Mouse (Mus musculus): ENCODE measurements around the gene Vtcn1. TPM values are rescaled to one million over a fixed set of nuclear protein-coding genes. Genes with fewer than 3 reads are reported as not detected.

Vtcn1 gene
- polyA plus RNA-seq, 1 experiment: not detected

GRCm38 (mm10) chr3:100861307-100862303, 36.3 kb downstream of the Vtcn1 start:
- H3K27ac ChIP-seq (ENCODE audit: control insufficient read depth, insufficient read depth, low read depth, low read length, poor library complexity): no peak overlapping the region
- no peak overlapping the region for H3K4me3 ChIP-seq (replicated peaks; ENCODE audit: control insufficient read depth, low read depth, low read length)
- 84% methylated on average over 23 of the region's 23 CpGs for WGBS
- TF ChIP-seq CTCF (IDR thresholded peaks at IDR 0.05; ENCODE audit: control insufficient read depth, insufficient read depth, low read length) (no peak), POLR2A (IDR thresholded peaks at IDR 0.05; ENCODE audit: borderline replicate concordance, control insufficient read depth, low read depth, low read length) (no peak)
- no peaks in the 10 kb centered on the region for H3K4me1 ChIP-seq (ENCODE audit: control insufficient read depth, insufficient read depth, low read length)

- Histone ChIP-seq H3K4me3 (replicated peaks; ENCODE audit: control insufficient read depth, low read depth, low read length) (no peak overlapping the region), H3K27ac (ENCODE audit: control insufficient read depth, insufficient read depth, low read depth, low read length, poor library complexity) (no peak overlapping the region), H3K4me1 (ENCODE audit: control insufficient read depth, insufficient read depth, low read length) (no peaks in the 10 kb centered on the region)
- no peak for TF ChIP-seq POLR2A (IDR thresholded peaks at IDR 0.05; ENCODE audit: borderline replicate concordance, control insufficient read depth, low read depth, low read length)
- TF ChIP-seq CTCF (IDR thresholded peaks at IDR 0.05; ENCODE audit: control insufficient read depth, insufficient read depth, low read length): no peak
- 86% methylated on average over 5 of the region's 5 CpGs for WGBS
Measured at GRCm38 (mm10) chr3:100866946-100867345, 41.7 kb downstream of the Vtcn1 start.

DNA sequence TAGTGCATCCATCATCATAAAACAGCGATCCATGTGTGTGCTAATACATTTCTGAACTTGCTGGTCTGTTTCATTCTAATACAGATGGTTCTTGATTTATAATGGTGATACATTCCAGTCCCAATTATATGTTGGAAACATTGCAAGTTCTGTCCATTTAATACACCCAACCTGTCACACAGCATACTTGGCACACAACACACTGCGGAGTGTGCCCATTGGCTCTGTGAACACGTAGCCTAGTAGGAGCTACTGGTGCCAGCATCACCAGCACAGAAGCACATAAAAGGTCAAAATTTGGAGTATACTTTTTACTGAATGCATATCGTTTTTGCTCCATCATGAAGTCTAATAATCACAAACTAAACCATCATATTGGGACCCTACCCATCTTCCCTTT, 51.8 kb downstream of the Vtcn1 start:
- no peak overlapping the region for H3K4me3 ChIP-seq (replicated peaks; ENCODE audit: control insufficient read depth, low read depth, low read length)
- no peak overlapping the region for H3K27ac ChIP-seq (ENCODE audit: control insufficient read depth, insufficient read depth, low read depth, low read length, poor library complexity)
- WGBS: 83% methylated on average over 4 of the region's 4 CpGs
- TF ChIP-seq CTCF (IDR thresholded peaks at IDR 0.05; ENCODE audit: control insufficient read depth, insufficient read depth, low read length) (no peak), POLR2A (IDR thresholded peaks at IDR 0.05; ENCODE audit: borderline replicate concordance, control insufficient read depth, low read depth, low read length) (no peak)
- no peaks in the 10 kb centered on the region for H3K4me1 ChIP-seq (ENCODE audit: control insufficient read depth, insufficient read depth, low read length)

GRCm38 (mm10) chr3:100881403-100881802, 56.1 kb downstream of the Vtcn1 start:
- TF ChIP-seq POLR2A (IDR thresholded peaks at IDR 0.05; ENCODE audit: borderline replicate concordance, control insufficient read depth, low read depth, low read length): no peak
- no peak for TF ChIP-seq CTCF (IDR thresholded peaks at IDR 0.05; ENCODE audit: control insufficient read depth, insufficient read depth, low read length)
- H3K4me3 ChIP-seq (replicated peaks; ENCODE audit: control insufficient read depth, low read depth, low read length): no peak overlapping the region
- H3K4me1 ChIP-seq (ENCODE audit: control insufficient read depth, insufficient read depth, low read length): no peaks in the 10 kb centered on the region
- WGBS: 82% methylated on average over 6 of the region's 6 CpGs
- no peak overlapping the region for H3K27ac ChIP-seq (ENCODE audit: control insufficient read depth, insufficient read depth, low read depth, low read length, poor library complexity)

DNA sequence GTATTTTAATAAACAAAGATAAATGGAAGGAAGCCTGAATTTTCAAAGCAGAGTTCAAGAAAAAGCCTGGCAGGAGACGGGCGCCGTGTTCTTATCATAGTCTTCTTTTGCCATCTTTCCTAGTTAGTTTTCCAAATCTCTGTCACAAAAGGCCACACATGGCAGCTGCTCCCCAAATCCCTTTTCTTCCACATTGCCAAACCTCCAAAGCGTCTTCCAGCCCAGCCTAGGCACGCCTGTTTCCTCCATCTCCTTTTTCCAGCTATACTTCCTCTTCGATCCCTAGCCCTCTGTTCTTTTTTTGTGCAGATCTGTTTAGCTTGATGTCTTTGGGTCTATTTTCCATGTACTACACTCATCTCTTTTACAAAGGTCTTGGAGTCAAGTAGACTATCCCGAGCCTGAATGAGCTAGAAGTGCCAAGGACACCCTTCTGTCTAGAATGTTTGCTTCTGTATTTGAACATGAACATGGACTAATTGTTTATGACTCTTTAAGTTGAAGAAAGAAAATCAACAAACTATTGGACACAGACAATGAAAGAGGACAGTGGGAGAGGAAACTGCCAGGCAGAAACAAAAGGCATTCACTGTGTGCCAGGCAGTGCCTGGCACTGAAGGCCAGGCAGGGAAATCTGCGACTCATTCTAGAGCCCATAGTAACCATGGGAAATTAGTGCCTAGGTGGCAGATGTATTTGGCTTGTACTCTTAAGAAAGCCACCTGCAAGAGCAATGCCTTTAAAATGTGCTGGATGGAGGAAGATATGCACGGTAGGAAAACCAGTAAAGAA, 56.8 kb downstream of the Vtcn1 start:
- Histone ChIP-seq H3K4me1 (ENCODE audit: control insufficient read depth, insufficient read depth, low read length) (no peaks in the 10 kb centered on the region), H3K27ac (ENCODE audit: control insufficient read depth, insufficient read depth, low read depth, low read length, poor library complexity) (no peak overlapping the region), H3K4me3 (replicated peaks; ENCODE audit: control insufficient read depth, low read depth, low read length) (no peak overlapping the region)
- 83% methylated on average over 9 of the region's 9 CpGs for WGBS
- TF ChIP-seq POLR2A (IDR thresholded peaks at IDR 0.05; ENCODE audit: borderline replicate concordance, control insufficient read depth, low read depth, low read length) (no peak), CTCF (IDR thresholded peaks at IDR 0.05; ENCODE audit: control insufficient read depth, insufficient read depth, low read length) (no peak)

GRCm38 (mm10) chr3:100889234-100889633, 64.0 kb downstream of the Vtcn1 start:
- Histone ChIP-seq H3K4me3 (replicated peaks; ENCODE audit: control insufficient read depth, low read depth, low read length) (no peak overlapping the region), H3K27ac (ENCODE audit: control insufficient read depth, insufficient read depth, low read depth, low read length, poor library complexity) (no peak overlapping the region), H3K4me1 (ENCODE audit: control insufficient read depth, insufficient read depth, low read length) (no peaks in the 10 kb centered on the region)
- TF ChIP-seq CTCF (IDR thresholded peaks at IDR 0.05; ENCODE audit: control insufficient read depth, insufficient read depth, low read length) (no peak), POLR2A (IDR thresholded peaks at IDR 0.05; ENCODE audit: borderline replicate concordance, control insufficient read depth, low read depth, low read length) (no peak)
- 91% methylated on average over 1 of the region's 1 CpGs for WGBS

DNA sequence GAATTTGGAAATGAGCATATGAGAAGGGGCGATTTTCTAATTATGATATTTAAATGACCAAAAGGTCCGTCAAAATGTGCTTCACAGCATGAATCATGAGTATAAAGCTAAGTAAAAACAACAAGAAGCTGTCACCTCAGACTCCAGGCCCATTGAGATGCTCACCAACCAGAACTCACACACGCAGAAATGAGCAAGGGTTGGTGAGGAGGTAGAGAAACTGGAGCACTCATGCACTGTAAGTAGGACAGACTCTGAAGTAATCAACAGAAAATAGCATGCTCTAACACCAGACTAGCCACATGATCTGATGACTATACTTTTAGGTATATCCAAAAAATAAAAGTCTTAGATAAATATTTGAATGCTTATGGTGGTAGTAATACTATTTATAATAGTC, 65.1 kb downstream of the Vtcn1 start:
- 86% methylated on average over 3 of the region's 3 CpGs for WGBS
- Histone ChIP-seq H3K27ac (ENCODE audit: control insufficient read depth, insufficient read depth, low read depth, low read length, poor library complexity) (no peak overlapping the region), H3K4me1 (ENCODE audit: control insufficient read depth, insufficient read depth, low read length) (no peaks in the 10 kb centered on the region), H3K4me3 (replicated peaks; ENCODE audit: control insufficient read depth, low read depth, low read length) (no peak overlapping the region)
- TF ChIP-seq CTCF (IDR thresholded peaks at IDR 0.05; ENCODE audit: control insufficient read depth, insufficient read depth, low read length): no peak
- TF ChIP-seq POLR2A (IDR thresholded peaks at IDR 0.05; ENCODE audit: borderline replicate concordance, control insufficient read depth, low read depth, low read length): no peak

Data from bone marrow, adult 2 months (tissue).